Mouse (Mus musculus): Measurements from ENCODE around the gene Mtmr10.
A peak's percentile ranks its signal among the peaks of the same experiment; 100 is the strongest.

Mtmr10 gene

GRCm38 (mm10) chr7:64291722-64292121, 4.3 kb downstream of the Mtmr10 start:
- no peak for DNase-seq (ENCODE audit: low spot score)

GRCm38 (mm10) chr7:64296286-64297010, 9.0 kb downstream of the Mtmr10 start:
- DNase-seq (ENCODE audit: low spot score) = no peak

GRCm38 (mm10) chr7:64310241-64310640, 22.8 kb downstream of the Mtmr10 start:
- DNase-seq (ENCODE audit: low spot score) = no peak

GRCm38 (mm10) chr7:64310756-64311155, 23.3 kb downstream of the Mtmr10 start:
- DNase-seq (ENCODE audit: low spot score) = no peak

GRCm38 (mm10) chr7:64312811-64313210, 25.4 kb downstream of the Mtmr10 start:
- no peak for DNase-seq (ENCODE audit: low spot score)

GRCm38 (mm10) chr7:64321125-64321524, 33.7 kb downstream of the Mtmr10 start:
- no peak for DNase-seq (ENCODE audit: low spot score)

- no peak for DNase-seq (ENCODE audit: low spot score)
These were observed 34.2 kb downstream of the Mtmr10 start for GRCm38 (mm10) chr7:64321658-64322057.

- peak; percentile 83 for DNase-seq (ENCODE audit: low spot score)
These were observed 39.4 kb downstream of the Mtmr10 start for GRCm38 (mm10) chr7:64326892-64327291.

- DNase-seq (ENCODE audit: low spot score) = no peak
These were observed 40.0 kb downstream of the Mtmr10 start for GRCm38 (mm10) chr7:64327486-64327885.

- DNase-seq (ENCODE audit: low spot score) = no peak
These were observed 43.9 kb downstream of the Mtmr10 start for GRCm38 (mm10) chr7:64331309-64331708.

GRCm38 (mm10) chr7:64332686-64333085, 45.2 kb downstream of the Mtmr10 start:
- no peak for DNase-seq (ENCODE audit: low spot score)

GRCm38 (mm10) chr7:64347813-64348212, 60.4 kb downstream of the Mtmr10 start:
- DNase-seq (ENCODE audit: low spot score) = no peak

- no peak for DNase-seq (ENCODE audit: low spot score)
These were observed 61.9 kb downstream of the Mtmr10 start for GRCm38 (mm10) chr7:64349147-64349861.

- no peak for DNase-seq (ENCODE audit: low spot score)
These were observed 63.6 kb downstream of the Mtmr10 start for GRCm38 (mm10) chr7:64351087-64351486.

GRCm38 (mm10) chr7:64354206-64354605, 66.8 kb downstream of the Mtmr10 start:
- DNase-seq (ENCODE audit: low spot score) = no peak

GRCm38 (mm10) chr7:64356661-64357060, 69.2 kb downstream of the Mtmr10 start:
- no peak for DNase-seq (ENCODE audit: low spot score)

GRCm38 (mm10) chr7:64357405-64357804, 70.0 kb downstream of the Mtmr10 start:
- DNase-seq (ENCODE audit: low spot score) = no peak

- DNase-seq (ENCODE audit: low spot score) = no peak
These were observed 71.2 kb downstream of the Mtmr10 start for GRCm38 (mm10) chr7:64358666-64359065.

GRCm38 (mm10) chr7:64359943-64360585, 72.6 kb downstream of the Mtmr10 start:
- DNase-seq (ENCODE audit: low spot score) = no peak

GRCm38 (mm10) chr7:64360586-64360945, 73.1 kb downstream of the Mtmr10 start:
- no peak for DNase-seq (ENCODE audit: low spot score)

- DNase-seq (ENCODE audit: low spot score) = no peak
These were observed 78.4 kb downstream of the Mtmr10 start for GRCm38 (mm10) chr7:64365863-64366262.

GRCm38 (mm10) chr7:64369841-64370240, 82.4 kb downstream of the Mtmr10 start:
- DNase-seq (ENCODE audit: low spot score) = no peak

Data from urinary bladder, postnatal 25 days (tissue).